31 mouse cellular contexts compared by ENCODE assay signal in the genomic region with DNA sequence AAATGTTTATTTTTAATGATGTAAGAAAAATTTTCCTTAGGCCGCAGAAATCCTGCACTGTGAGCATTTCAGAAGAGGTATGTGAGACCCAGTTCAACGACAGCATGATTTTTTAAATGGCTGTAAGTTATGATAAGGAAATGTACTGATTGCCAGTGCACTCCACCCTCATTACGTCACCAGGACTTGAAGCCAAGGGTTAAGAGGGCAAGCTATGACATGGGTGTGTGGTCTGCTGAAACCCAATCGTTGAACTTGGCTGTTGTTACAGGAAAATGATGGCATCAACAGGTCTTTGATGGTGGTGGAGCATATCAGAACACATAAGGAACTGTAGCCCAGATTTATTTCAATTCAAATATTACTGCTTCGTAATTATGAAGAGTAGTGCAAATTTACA.
DNase-seq lines count a peak whose midpoint lies in the region; ATAC-seq and TF ChIP-seq lines count a peak whose summit lies in the region.
"Had no signal": no experiment of that assay in that cellular context is flagged by ENCODE, and none has a peak within 500 bp of the region (broad histone marks: within the 10 kb centered on the region; RNA-seq: fewer than 3 reads in every experiment).

No protein-coding gene starts in this region.

- H3K36me3 ChIP-seq in lung, embryonic 14.5 days (ENCODE audit: insufficient read depth), result no peaks in the 10 kb centered on the region
- H3K36me3 ChIP-seq in intestine, embryonic 15.5 days, result no peaks in the 10 kb centered on the region
- H3K36me3 ChIP-seq in stomach, embryonic 16.5 days (ENCODE audit: control insufficient read depth, insufficient read depth, low read length), result peaks cover 3% of the 10 kb centered on the region; the same call in 1 of the 2 replicates
- no peaks in the 10 kb centered on the region for H3K36me3 ChIP-seq in forebrain, embryonic 14.5 days (ENCODE audit: control insufficient read depth, insufficient read depth, low read length)
- H3K36me3 ChIP-seq: embryonic facial prominence, embryonic 12.5 days; forebrain, embryonic 15.5 days; hindbrain, embryonic 12.5 days; limb, embryonic 13.5 days; liver, embryonic 13.5 days; midbrain, embryonic 10.5 days; neural tube, embryonic 12.5 days had no signal

- H3K4me1 ChIP-seq in lung, embryonic 14.5 days (ENCODE audit: insufficient read depth), result no peaks in the 10 kb centered on the region; the same call in 1 of the 2 replicates
- peaks cover 2% of the 10 kb centered on the region; the same call in 1 of the 2 replicates for H3K4me1 ChIP-seq in lung, adult 2 months (ENCODE audit: control insufficient read depth, insufficient read depth, low read length)
- 0 out of 2 replicates have a peak, but pooled peaks cover 2% of the 10 kb centered on the region for H3K4me1 ChIP-seq in intestine, embryonic 15.5 days (replicated peaks)
- no peaks in the 10 kb centered on the region for H3K4me1 ChIP-seq in stomach, embryonic 16.5 days (ENCODE audit: control insufficient read depth, insufficient read depth, low read length)
- H3K4me1 ChIP-seq in forebrain, embryonic 14.5 days (ENCODE audit: control insufficient read depth, insufficient read depth, low read length), result no peaks in the 10 kb centered on the region
- H3K4me1 ChIP-seq: embryonic facial prominence, embryonic 12.5 days; forebrain, embryonic 15.5 days; hindbrain, embryonic 12.5 days; kidney, embryonic 15.5 days; midbrain, embryonic 10.5 days; neural tube, embryonic 12.5 days had no signal

- no peak overlapping the region for H3K9ac ChIP-seq in lung, embryonic 14.5 days
- no peak overlapping the region for H3K9ac ChIP-seq in intestine, embryonic 15.5 days
- no peak overlapping the region for H3K9ac ChIP-seq in stomach, embryonic 16.5 days (ENCODE audit: low read length)
- H3K9ac ChIP-seq in forebrain, embryonic 14.5 days (ENCODE audit: low read length), result no peak overlapping the region
- H3K9ac ChIP-seq: embryonic facial prominence, embryonic 12.5 days; forebrain, embryonic 15.5 days; hindbrain, embryonic 12.5 days; kidney, embryonic 15.5 days; limb, embryonic 13.5 days; liver, embryonic 13.5 days; neural tube, embryonic 12.5 days had no signal

- H3K27ac ChIP-seq in lung, embryonic 14.5 days (ENCODE audit: low read depth), result no peak overlapping the region; the same call in 1 of the 2 replicates
- no peak overlapping the region for H3K27ac ChIP-seq in intestine, embryonic 15.5 days
- H3K27ac ChIP-seq in stomach, embryonic 16.5 days (ENCODE audit: low read length), result no peak overlapping the region
- H3K27ac ChIP-seq in forebrain, embryonic 14.5 days (ENCODE audit: low read depth, low read length), result no peak overlapping the region
- H3K27ac ChIP-seq: embryonic facial prominence, embryonic 12.5 days; forebrain, embryonic 15.5 days; gastrocnemius, adult 2 months; hindbrain, embryonic 12.5 days; hindbrain, postnatal 0 days; kidney, embryonic 15.5 days; layer of hippocampus, adult 2 months; left cerebral cortex, adult 2 months; limb, embryonic 13.5 days; liver, embryonic 13.5 days; midbrain, embryonic 10.5 days; neural tube, embryonic 12.5 days had no signal

- DNase-seq in lung, embryonic 14.5 days, result peak; percentile 11
- no peak for DNase-seq in lung, adult 2 months
- peak; percentile 44 for DNase-seq in 3T3-L1 (ENCODE audit: low read depth, low spot score)
- no peak for DNase-seq in forebrain, embryonic 14.5 days (ENCODE audit: low spot score)
- no peak for DNase-seq in retina, embryonic 14.5 days (ENCODE audit: low spot score)
- DNase-seq: adrenal gland, postnatal 10 days; cerebellum, adult 8-10 months; embryo, embryonic 11 days; gastrocnemius, adult 2 months; gastrocnemius, postnatal 36 days; heart, adult 18-20 months; heart, postnatal 36 days; kidney, adult 18-20 months; kidney, postnatal 25 days; liver, embryonic 13.5 days; right cerebral cortex, postnatal 4 days had no signal

- H3K9me3 ChIP-seq in lung, embryonic 14.5 days (ENCODE audit: low read depth, low read length), result no peaks in the 10 kb centered on the region
- H3K9me3 ChIP-seq in intestine, embryonic 15.5 days, result no peaks in the 10 kb centered on the region
- H3K9me3 ChIP-seq in stomach, embryonic 16.5 days (replicated peaks; ENCODE audit: control insufficient read depth, low read length), result 0 out of 2 replicates have a peak, but pooled peaks cover 7% of the 10 kb centered on the region
- H3K9me3 ChIP-seq in forebrain, embryonic 14.5 days (replicated peaks; ENCODE audit: control insufficient read depth, low read length), result no peaks in the 10 kb centered on the region
- H3K9me3 ChIP-seq: forebrain, embryonic 15.5 days; hindbrain, embryonic 12.5 days; limb, embryonic 13.5 days; liver, embryonic 13.5 days; neural tube, embryonic 12.5 days had no signal

- H3K4me3 ChIP-seq in lung, embryonic 14.5 days (ENCODE audit: low read depth, low read length), result no peak overlapping the region
- H3K4me3 ChIP-seq in lung, adult 2 months (replicated peaks; ENCODE audit: extremely low read depth, low read depth, low read length), result no peak overlapping the region
- H3K4me3 ChIP-seq in intestine, embryonic 15.5 days (replicated peaks), result no peak overlapping the region
- no peak overlapping the region for H3K4me3 ChIP-seq in stomach, embryonic 16.5 days (replicated peaks; ENCODE audit: low read length)
- no peak overlapping the region for H3K4me3 ChIP-seq in forebrain, embryonic 14.5 days (ENCODE audit: low read depth, low read length)
- H3K4me3 ChIP-seq: embryonic facial prominence, embryonic 12.5 days; forebrain, embryonic 15.5 days; gastrocnemius, adult 2 months; hindbrain, embryonic 12.5 days; kidney, embryonic 15.5 days; layer of hippocampus, adult 2 months; left cerebral cortex, adult 2 months; limb, embryonic 13.5 days; liver, embryonic 13.5 days; midbrain, embryonic 10.5 days; myocyte; neural tube, embryonic 12.5 days had no signal

- no peak for TF ChIP-seq CTCF in lung, embryonic 14.5 days (IDR thresholded peaks at IDR 0.05; ENCODE audit: low read depth)
- no peak for TF ChIP-seq CTCF in lung, adult 2 months (IDR thresholded peaks at IDR 0.05; ENCODE audit: insufficient read depth, low read length)

- 44% methylated on average over 5 of the region's 5 CpGs for WGBS in lung, embryonic 14.5 days
- 36% methylated on average over 5 of the region's 5 CpGs for WGBS in lung, adult 2 months
- WGBS in intestine, embryonic 15.5 days, result 57% methylated on average over 5 of the region's 5 CpGs
- WGBS in stomach, embryonic 16.5 days, result 53% methylated on average over 5 of the region's 5 CpGs
- WGBS in forebrain, embryonic 14.5 days, result 93% methylated on average over 5 of the region's 5 CpGs

- H3K4me2 ChIP-seq in lung, embryonic 14.5 days, result no peak overlapping the region
- H3K4me2 ChIP-seq in intestine, embryonic 15.5 days (replicated peaks), result no peak overlapping the region
- no peak overlapping the region for H3K4me2 ChIP-seq in stomach, embryonic 16.5 days (ENCODE audit: low read depth, low read length)
- H3K4me2 ChIP-seq in forebrain, embryonic 14.5 days (ENCODE audit: low read length), result no peak overlapping the region
- H3K4me2 ChIP-seq: embryonic facial prominence, embryonic 12.5 days; forebrain, embryonic 15.5 days; heart, embryonic 11.5 days; hindbrain, embryonic 12.5 days; kidney, embryonic 15.5 days; limb, embryonic 13.5 days; liver, embryonic 13.5 days; neural tube, embryonic 12.5 days had no signal

- H3K27me3 ChIP-seq in lung, embryonic 14.5 days (ENCODE audit: insufficient read depth, low read length), result no peaks in the 10 kb centered on the region
- no peaks in the 10 kb centered on the region for H3K27me3 ChIP-seq in intestine, embryonic 15.5 days (replicated peaks)
- no peaks in the 10 kb centered on the region for H3K27me3 ChIP-seq in stomach, embryonic 16.5 days (ENCODE audit: control insufficient read depth, insufficient read depth, low read length)
- H3K27me3 ChIP-seq in forebrain, embryonic 14.5 days (replicated peaks; ENCODE audit: control insufficient read depth, insufficient read depth, low read length), result no peaks in the 10 kb centered on the region
- H3K27me3 ChIP-seq: embryonic facial prominence, embryonic 12.5 days; forebrain, embryonic 15.5 days; hindbrain, embryonic 12.5 days; kidney, embryonic 15.5 days; limb, embryonic 13.5 days; liver, embryonic 13.5 days; neural tube, embryonic 12.5 days had no signal

- TF ChIP-seq POLR2A in lung, adult 2 months (IDR thresholded peaks at IDR 0.05; ENCODE audit: borderline replicate concordance, extremely low read depth, low read depth, low read length), result no peak

- no peak for ATAC-seq in lung, embryonic 14.5 days (ENCODE audit: insufficient read depth)
- ATAC-seq in intestine, embryonic 15.5 days, result peak; percentile 54
- ATAC-seq in stomach, embryonic 16.5 days (ENCODE audit: insufficient read depth, low FRiP score), result peak; percentile 47
- no peak for ATAC-seq in forebrain, embryonic 14.5 days
- ATAC-seq: forebrain, embryonic 15.5 days; hindbrain, postnatal 0 days; midbrain, embryonic 16.5 days had no signal

Comparison
In these comparisons a context has a peak if more than half of its experiments do, and no peak if none do; other contexts are left out.
1. DNase-seq: peak in lung, embryonic 14.5 days (single experiment) and 3T3-L1 (single experiment); none in lung, adult 2 months (single experiment), forebrain, embryonic 14.5 days (single experiment) and retina, embryonic 14.5 days (single experiment).
2. ATAC-seq: peak in intestine, embryonic 15.5 days (single experiment) and stomach, embryonic 16.5 days (single experiment); none in lung, embryonic 14.5 days (single experiment) and forebrain, embryonic 14.5 days (single experiment).